Mouse (Mus musculus) kidney, embryonic 14.5 days (tissue): ENCODE results near the gene Eid2b. TPM values are rescaled to one million over a fixed set of nuclear protein-coding genes. Genes with fewer than 3 reads are reported as not detected.

ENCODE experiments used
- ATAC-seq: fragments of 200-750 bp; cut with Nextera tagmentation; 2 replicates; pipeline ENCODE4 v1.8.0; 2017; ENCODE audit warnings: moderate number of reproducible peaks, mild to moderate bottlenecking, moderate TSS enrichment, moderate library complexity; ENCODE audit not compliant: low FRiP score, low TSS enrichment
- H3K27ac ChIP-seq: fragments of 300-500 bp; sonication (generic); 2 replicates; pipeline ENCODE4 v1.5.1; 2014; ENCODE audit warnings: low read depth, mild to moderate bottlenecking, low read length, moderate library complexity, mixed read lengths
- H3K27me3 ChIP-seq: fragments of 300-500 bp; sonication (generic); 2 replicates; pipeline ENCODE4 v1.6.1; 2014; ENCODE audit warnings: mild to moderate bottlenecking, low read length; ENCODE audit not compliant: control insufficient read depth, insufficient read depth
- H3K36me3 ChIP-seq: fragments of 300-500 bp; sonication (generic); 2 replicates; pipeline ENCODE4 v1.6.1; 2014; ENCODE audit warnings: low read length, mixed read lengths; ENCODE audit not compliant: control insufficient read depth, insufficient read depth
- H3K4me1 ChIP-seq: fragments of 300-500 bp; sonication (generic); 2 replicates; pipeline ENCODE4 v1.6.1; 2014; ENCODE audit warnings: low read length, mixed read lengths; ENCODE audit not compliant: control insufficient read depth, insufficient read depth
- H3K4me2 ChIP-seq: fragments of 300-500 bp; sonication (generic); replicated peaks from 2 replicates; pipeline ENCODE4 v1.6.1; 2014; ENCODE audit warnings: low read depth, mild to moderate bottlenecking, low read length
- H3K4me3 ChIP-seq: fragments of 300-500 bp; sonication (generic); 2 replicates; pipeline ENCODE4 v1.5.1; 2014; ENCODE audit warnings: mild to moderate bottlenecking, low read length
- H3K9ac ChIP-seq: fragments of 300-500 bp; sonication (generic); 2 replicates; pipeline ENCODE4 v1.6.1; 2014; ENCODE audit warnings: low read depth, mild to moderate bottlenecking, low read length, moderate library complexity
- H3K9me3 ChIP-seq: fragments of 300-500 bp; sonication (generic); 2 replicates; pipeline ENCODE4 v1.6.1; 2016; ENCODE audit warnings: low read length; ENCODE audit not compliant: control insufficient read depth
- WGBS: fragments of 180-500 bp; shearing (Covaris S2); extraction: QIAGEN DNeasy Blood & Tissue Kit; methylation state at CpG from one replicate; pipeline ENCODE4 v1.1.7; 2014; 5-methylcytosine and 5-hydroxymethylcytosine counted together
- polyA plus RNA-seq: library from polyadenylated mRNA; unstranded; fragments of >200 nt; fragmentation: Nextera tagmentation; extraction: Ambion mirVana; gene quantifications from 2 replicates; pipeline ENCODE4 v1.2.1, GENCODE M21; 2014

Gene Eid2b
- polyA plus RNA-seq, 1 experiment from 2014 or later: 12.1 TPM

DNA sequence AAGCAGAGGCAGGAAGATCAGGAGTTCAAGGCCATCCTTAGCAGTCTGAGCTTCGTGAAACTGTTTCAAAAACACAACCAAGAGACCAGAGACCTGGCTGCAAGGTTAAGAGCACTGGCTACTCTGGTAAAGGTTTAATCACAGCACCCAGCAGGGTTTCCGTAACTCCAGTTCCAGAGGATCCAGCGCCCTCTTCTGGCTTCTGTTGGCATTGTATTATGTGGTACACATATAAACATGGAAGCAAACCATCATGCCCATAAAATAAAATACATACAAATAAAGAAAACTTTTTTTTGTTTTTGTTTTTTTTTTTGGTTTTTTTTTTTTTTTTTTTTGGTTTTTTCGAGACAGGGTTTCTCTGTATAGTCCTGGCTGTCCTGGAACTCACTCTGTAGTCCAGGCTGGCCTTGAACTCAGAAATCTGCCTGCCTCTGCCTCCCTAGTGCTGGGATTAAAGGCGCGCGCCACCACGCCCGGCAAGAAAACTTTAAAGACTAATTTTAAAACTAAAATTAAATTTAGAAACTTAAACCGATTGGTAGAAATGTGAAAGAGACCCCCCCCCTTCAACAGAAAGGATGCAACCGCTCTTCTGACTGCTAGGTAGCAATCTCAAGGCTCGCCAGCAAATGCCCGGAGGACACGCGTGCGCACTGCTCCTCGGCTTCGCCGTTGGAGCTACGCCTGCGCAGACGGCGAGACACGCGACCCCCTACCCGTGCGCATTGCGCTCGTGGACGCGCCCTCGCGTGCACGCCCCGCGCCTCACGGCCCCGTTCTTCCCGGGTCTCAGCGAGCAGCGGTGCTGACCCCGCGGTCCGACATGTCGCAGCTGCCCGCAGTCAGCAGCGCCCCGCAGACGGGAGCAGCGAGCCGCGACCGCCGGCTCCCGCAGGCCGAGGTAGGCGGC lies 10.2 kb upstream of the Eid2b start, which contains the start of gene Eid2:
TSS of gene Eid2 (plus strand) at position 753 of the 913 bp plus-strand sequence.
- Histone ChIP-seq H3K4me2 (peak within 1 kb of the TSS; percentile 82), H3K9ac (peak within 1 kb of the TSS; percentile 97), H3K4me3 (peak within 1 kb of the TSS; percentile 85), H3K27ac (peak within 1 kb of the TSS; percentile 65; the same call in 1 of the 2 replicates), H3K36me3 (no peaks in the 10 kb centered on the region; the same call in 1 of the 2 replicates), H3K27me3 (no peaks in the 10 kb centered on the region), H3K4me1 (peaks cover 4% of the 10 kb centered on the region; the same call in 1 of the 2 replicates), H3K9me3 (no peaks in the 10 kb centered on the region)
- ATAC-seq: peak; percentile 91
- WGBS: 7% methylated on average over 57 of the region's 57 CpGs

DNA sequence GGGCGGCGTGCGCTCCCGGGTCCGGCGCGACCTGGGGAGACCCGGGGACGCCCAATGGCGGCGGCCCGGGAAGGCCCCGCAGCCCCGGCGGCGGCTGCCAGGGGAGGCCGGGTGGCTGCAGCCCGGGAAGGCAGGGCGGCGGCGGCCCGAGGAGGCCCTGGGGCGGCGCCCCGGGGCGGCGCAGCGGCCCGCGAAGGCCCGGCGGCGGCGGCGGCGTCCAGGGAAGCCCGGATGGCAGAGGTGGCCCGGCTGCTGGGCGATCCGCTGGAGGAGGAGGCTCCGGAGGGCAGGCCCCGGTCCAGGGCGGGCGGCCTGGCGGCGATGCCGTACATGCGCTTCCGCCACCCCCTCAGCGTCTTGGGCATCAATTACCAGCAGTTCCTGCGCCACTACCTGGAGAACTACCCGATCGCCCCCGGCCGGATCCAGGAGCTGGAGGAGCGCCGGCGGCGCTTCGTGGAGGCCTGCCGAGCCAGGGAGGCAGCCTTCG lies 9.5 kb upstream of the Eid2b start:
- Histone ChIP-seq H3K4me1 (peaks cover 4% of the 10 kb centered on the region; the same call in 1 of the 2 replicates), H3K4me2 (peak overlapping the region; percentile 82), H3K36me3 (peaks cover 2% of the 10 kb centered on the region; the same call in 1 of the 2 replicates), H3K27ac (peak overlapping the region; percentile 65; the same call in 1 of the 2 replicates), H3K9ac (peak overlapping the region; percentile 97), H3K4me3 (peak overlapping the region; percentile 85), H3K27me3 (no peaks in the 10 kb centered on the region), H3K9me3 (no peaks in the 10 kb centered on the region)
- WGBS: under 1% methylated on average over 45 of the region's 62 CpGs
- peak; percentile 77 for ATAC-seq

DNA sequence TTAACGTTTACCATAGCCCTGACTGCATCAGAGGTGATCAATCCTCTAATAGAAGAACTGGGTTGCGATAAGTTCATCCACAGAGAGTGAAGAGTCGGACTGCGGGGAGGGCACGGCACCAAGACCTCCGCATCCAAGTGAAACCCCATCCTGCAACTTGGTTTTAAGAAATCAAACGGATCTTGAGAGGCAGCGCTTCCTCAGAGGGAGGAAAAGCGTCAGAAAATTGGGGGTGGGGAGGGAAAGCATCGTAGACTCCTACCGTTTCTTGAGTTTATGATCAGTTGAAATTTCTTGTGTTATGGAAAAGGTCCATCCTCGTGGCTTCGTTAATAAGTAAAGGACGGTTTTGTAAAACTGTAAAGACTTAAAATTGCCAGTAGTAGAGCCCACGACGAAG lies 9.0 kb upstream of the Eid2b start:
- WGBS: 21% methylated on average over 16 of the region's 16 CpGs
- peak overlapping the region; percentile 82 for H3K4me2 ChIP-seq
- peak overlapping the region; percentile 65; the same call in 1 of the 2 replicates for H3K27ac ChIP-seq
- ATAC-seq: no peak
- no peaks in the 10 kb centered on the region for H3K9me3 ChIP-seq
- peaks cover 3% of the 10 kb centered on the region; the same call in 1 of the 2 replicates for H3K36me3 ChIP-seq
- H3K27me3 ChIP-seq: no peaks in the 10 kb centered on the region
- peak overlapping the region; percentile 85 for H3K4me3 ChIP-seq
- peak overlapping the region; percentile 97 for H3K9ac ChIP-seq
- H3K4me1 ChIP-seq: peaks cover 4% of the 10 kb centered on the region; the same call in 1 of the 2 replicates

DNA sequence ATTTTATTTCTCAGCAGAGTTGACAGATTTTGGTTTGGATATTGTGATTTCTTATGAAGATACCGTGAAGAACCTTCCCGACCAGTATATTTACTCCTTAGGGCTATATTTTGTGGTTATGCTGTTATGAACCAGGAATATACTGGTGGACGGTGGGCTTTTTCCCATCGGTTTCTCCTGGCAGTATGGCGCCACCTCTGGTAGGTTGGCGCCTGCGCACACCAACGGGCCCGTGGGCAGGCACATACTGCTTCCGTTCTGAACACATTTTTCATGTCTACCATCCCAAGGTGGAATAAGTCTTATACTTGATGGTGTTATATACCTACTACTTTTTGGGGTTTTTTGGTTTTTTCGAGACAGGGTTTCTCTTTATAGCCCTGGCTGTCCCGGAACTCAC lies 8.2 kb upstream of the Eid2b start:
- H3K4me3 ChIP-seq: no peak overlapping the region; the same call in 1 of the 2 replicates
- H3K27me3 ChIP-seq: no peaks in the 10 kb centered on the region
- ATAC-seq: no peak
- H3K4me1 ChIP-seq: peaks cover 4% of the 10 kb centered on the region; the same call in 1 of the 2 replicates
- H3K27ac ChIP-seq: no peak overlapping the region
- H3K9ac ChIP-seq: no peak overlapping the region
- peaks cover 3% of the 10 kb centered on the region; the same call in 1 of the 2 replicates for H3K36me3 ChIP-seq
- H3K4me2 ChIP-seq: peak overlapping the region; percentile 82; the same call in 1 of the 2 replicates
- 93% methylated on average over 12 of the region's 12 CpGs for WGBS
- H3K9me3 ChIP-seq: no peaks in the 10 kb centered on the region

DNA sequence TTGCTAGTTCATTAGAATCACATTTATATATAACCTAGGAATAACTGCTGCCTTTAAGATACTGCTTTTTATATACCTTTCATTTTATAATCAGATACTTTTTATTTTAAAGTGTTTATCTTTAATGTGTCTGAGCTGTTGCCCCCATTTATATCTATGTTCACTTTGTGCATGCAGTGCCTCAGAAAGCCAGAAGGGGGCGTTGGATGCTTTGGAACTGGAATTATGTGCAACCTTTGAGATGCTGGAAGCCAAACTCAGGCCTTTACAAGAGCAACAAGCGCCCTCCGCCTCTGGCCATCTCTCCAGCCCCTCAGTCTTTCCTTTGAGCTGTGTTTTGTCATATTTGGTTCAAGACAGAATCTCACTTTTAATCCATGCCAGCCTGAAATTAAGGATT lies 5.8 kb upstream of the Eid2b start:
- no peaks in the 10 kb centered on the region for H3K9me3 ChIP-seq
- ATAC-seq: no peak
- WGBS: 70% methylated on average over 3 of the region's 3 CpGs
- H3K4me2 ChIP-seq: no peak overlapping the region
- H3K27me3 ChIP-seq: no peaks in the 10 kb centered on the region
- no peak overlapping the region for H3K4me3 ChIP-seq
- H3K9ac ChIP-seq: no peak overlapping the region
- no peak overlapping the region for H3K27ac ChIP-seq
- peaks cover 3% of the 10 kb centered on the region; the same call in 1 of the 2 replicates for H3K36me3 ChIP-seq
- H3K4me1 ChIP-seq: peaks cover 4% of the 10 kb centered on the region; the same call in 1 of the 2 replicates

DNA sequence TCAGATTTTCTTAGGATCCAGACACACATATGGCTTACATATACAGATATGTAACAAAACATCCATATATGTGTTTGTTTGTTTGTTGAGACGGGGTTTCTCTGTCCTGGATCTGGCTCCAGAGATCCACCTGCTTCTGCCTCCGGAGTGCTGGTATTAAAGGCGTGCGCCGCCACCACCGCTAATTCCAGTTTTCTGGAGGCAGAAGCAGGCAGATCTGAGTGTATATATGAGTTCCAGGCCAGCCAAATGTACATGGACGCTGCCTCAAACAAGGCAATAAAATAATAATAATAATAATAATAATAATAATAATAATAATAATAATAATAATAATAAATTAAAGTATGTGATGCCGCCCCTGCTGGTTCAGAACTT lies 313 bp upstream of the Eid2b start:
- Histone ChIP-seq H3K9ac (no peak overlapping the region), H3K27me3 (no peaks in the 10 kb centered on the region), H3K4me2 (no peak overlapping the region), H3K27ac (no peak overlapping the region), H3K4me3 (no peak overlapping the region; the same call in 1 of the 2 replicates), H3K36me3 (peaks cover 3% of the 10 kb centered on the region; the same call in 1 of the 2 replicates), H3K4me1 (0 out of 2 replicates have a peak, but pooled peaks cover 7% of the 10 kb centered on the region), H3K9me3 (no peaks in the 10 kb centered on the region)
- 62% methylated on average over 8 of the region's 8 CpGs for WGBS
- ATAC-seq: peak; percentile 14; the same call in 1 of the 2 replicates

DNA sequence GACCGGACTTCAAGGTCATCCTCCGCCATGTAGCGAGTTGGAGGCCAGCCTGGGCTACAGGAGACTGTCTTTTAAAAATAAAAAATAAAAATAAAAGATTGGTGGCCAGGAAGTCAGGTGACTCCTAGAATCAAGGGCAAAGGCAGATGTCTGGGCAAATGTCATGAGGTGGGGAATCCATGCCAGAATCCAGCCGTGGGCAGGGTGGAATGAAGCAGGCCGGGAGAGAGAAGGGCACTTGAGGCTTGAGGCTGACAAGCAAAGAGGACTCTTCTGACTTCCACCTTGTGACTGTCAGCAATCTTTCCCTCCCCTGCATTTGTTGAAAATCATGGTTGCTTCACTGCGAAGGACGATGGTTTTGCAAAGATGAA lies 727 bp downstream of the Eid2b start:
- no peak overlapping the region for H3K27ac ChIP-seq
- 0 out of 2 replicates have a peak, but pooled peaks cover 7% of the 10 kb centered on the region for H3K4me1 ChIP-seq
- H3K36me3 ChIP-seq: no peaks in the 10 kb centered on the region
- H3K9me3 ChIP-seq: no peaks in the 10 kb centered on the region
- H3K9ac ChIP-seq: peak overlapping the region; percentile 88
- H3K4me3 ChIP-seq: peak overlapping the region; percentile 69
- ATAC-seq: no peak
- H3K4me2 ChIP-seq: peak overlapping the region; percentile 82
- no peaks in the 10 kb centered on the region for H3K27me3 ChIP-seq
- 76% methylated on average over 7 of the region's 7 CpGs for WGBS

DNA sequence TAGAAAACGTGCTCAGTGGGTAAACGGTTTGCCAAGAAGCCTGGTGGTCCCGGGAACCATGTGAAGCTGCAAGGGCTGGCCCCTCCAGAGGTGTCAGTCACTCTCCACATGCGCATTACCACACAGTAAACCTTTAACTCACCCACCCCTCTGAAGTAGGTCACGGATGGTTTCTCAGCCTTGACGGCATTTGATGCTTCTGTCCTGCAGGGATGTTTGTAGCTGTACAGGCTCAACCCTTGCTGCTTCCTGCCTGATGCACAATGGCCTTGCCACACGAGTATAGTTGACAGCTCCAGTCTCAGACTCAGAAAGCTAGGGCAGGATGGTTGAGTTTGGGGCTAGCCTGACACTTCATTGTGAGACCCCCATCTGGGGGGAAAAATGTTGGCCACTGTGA lies 3.1 kb downstream of the Eid2b start:
- no peak for ATAC-seq
- no peaks in the 10 kb centered on the region for H3K36me3 ChIP-seq
- no peak overlapping the region for H3K27ac ChIP-seq
- no peak overlapping the region for H3K4me3 ChIP-seq
- H3K27me3 ChIP-seq: no peaks in the 10 kb centered on the region
- H3K9ac ChIP-seq: no peak overlapping the region
- 53% methylated on average over 7 of the region's 7 CpGs for WGBS
- 0 out of 2 replicates have a peak, but pooled peaks cover 7% of the 10 kb centered on the region for H3K4me1 ChIP-seq
- no peak overlapping the region for H3K4me2 ChIP-seq
- no peaks in the 10 kb centered on the region for H3K9me3 ChIP-seq
